Mouse (Mus musculus) MEL (cell line): ENCODE data around the gene Ttc32. TPM values are rescaled to one million over a fixed set of nuclear protein-coding genes. Genes with fewer than 3 reads are reported as not detected.

Experiments used
- DNase-seq: peaks from one replicate; pipeline ENCODE4 v3.0.0; 2011; ENCODE audit warnings: low read depth, low spot score
- H3K27ac ChIP-seq: 2 replicates; pipeline ENCODE4 v1.5.1; 2012; ENCODE audit warnings: low read depth, mild to moderate bottlenecking, control low read depth, low read length, moderate library complexity; ENCODE audit not compliant: control insufficient read depth
- H3K27me3 ChIP-seq, 2 experiments: fragments of 150-350 bp in 1 of 2; sonication (generic) in 1 of 2; 2 replicates each; pipeline ENCODE4 v1.6.1; 2012; ENCODE audit warnings: low read length in 2 of 2, mild to moderate bottlenecking in 2 of 2, improper control_type of control experiment in 1 of 2, moderate library complexity in 1 of 2; ENCODE audit not compliant: insufficient read depth in 2 of 2, control insufficient read depth in 1 of 2
- H3K36me3 ChIP-seq, 2 experiments: 2 replicates each; pipeline ENCODE4 v1.6.1; 2012 to 2014; ENCODE audit warnings: low read length in 2 of 2, improper control_type of control experiment in 1 of 2, inconsistent platforms in 1 of 2, mild to moderate bottlenecking in 1 of 2; ENCODE audit not compliant: insufficient read depth in 2 of 2, control insufficient read depth in 1 of 2
- H3K4me1 ChIP-seq, 2 experiments: fragments of 150-350 bp in 1 of 2; sonication (generic) in 1 of 2; 2 replicates each; pipeline ENCODE4 v1.6.1; 2012; ENCODE audit warnings: low read length in 2 of 2, improper control_type of control experiment in 1 of 2, mild to moderate bottlenecking in 1 of 2; ENCODE audit not compliant: insufficient read depth in 2 of 2, control insufficient read depth in 1 of 2
- H3K4me3 ChIP-seq, 2 experiments: fragments of 150-350 bp in 1 of 2; sonication (generic) in 1 of 2; 2 replicates each; pipeline ENCODE4 v1.5.1; 2012; ENCODE audit warnings: low read depth in 2 of 2, low read length in 2 of 2, mild to moderate bottlenecking in 2 of 2, moderate library complexity in 2 of 2, control low read depth in 1 of 2, improper control_type of control experiment in 1 of 2; ENCODE audit not compliant: control insufficient read depth in 1 of 2, insufficient read depth in 1 of 2
- H3K79me2 ChIP-seq: 2 replicates; pipeline ENCODE4 v1.6.1; 2012; ENCODE audit warnings: mild to moderate bottlenecking, low read length, moderate library complexity; ENCODE audit not compliant: control insufficient read depth, poor library complexity, insufficient read depth
- H3K9ac ChIP-seq: 2 replicates; pipeline ENCODE4 v1.6.1; 2012; ENCODE audit warnings: low read depth, mild to moderate bottlenecking, control low read depth, low read length, moderate library complexity; ENCODE audit not compliant: control insufficient read depth, poor library complexity, severe bottlenecking
- H3K9me3 ChIP-seq: fragments of 150-350 bp; sonication (generic); replicated peaks from 2 replicates; pipeline ENCODE4 v1.6.1; 2012; ENCODE audit warnings: mild to moderate bottlenecking, low read length, improper control_type of control experiment, moderate library complexity; ENCODE audit not compliant: insufficient read depth
- CHD2 ChIP-seq: IDR thresholded peaks from 2 replicates; pipeline ENCODE4 v1.6.1; 2011; ENCODE audit warnings: low read length, improper control_type of control experiment
- E2F4 ChIP-seq: IDR thresholded peaks from 2 replicates; pipeline ENCODE4 v1.6.1; 2011; ENCODE audit warnings: low read depth, low read length, improper control_type of control experiment, borderline replicate concordance
- GABPA ChIP-seq: IDR thresholded peaks from 2 replicates; pipeline ENCODE4 v1.6.1; 2012; ENCODE audit warnings: low read depth, mild to moderate bottlenecking, inconsistent platforms, low read length, improper control_type of control experiment, moderate library complexity
- HCFC1 ChIP-seq: IDR thresholded peaks from 2 replicates; pipeline ENCODE4 v1.6.1; 2012; ENCODE audit warnings: low read depth, mild to moderate bottlenecking, inconsistent platforms, low read length, improper control_type of control experiment, moderate library complexity
- KAT2A ChIP-seq: conservative IDR thresholded peaks from 2 replicates; pipeline ENCODE4 v1.6.1; 2012; ENCODE audit warnings: low read depth, low read length, improper control_type of control experiment, inconsistent platforms
- MEF2A ChIP-seq: IDR thresholded peaks from 2 replicates; pipeline ENCODE4 v1.6.1; 2014; ENCODE audit warnings: low read depth, mild to moderate bottlenecking, inconsistent platforms, low read length, improper control_type of control experiment; ENCODE audit not compliant: poor library complexity, insufficient replicate concordance, severe bottlenecking; ENCODE audit errors: extremely low read depth
- MXI1 ChIP-seq: IDR thresholded peaks from 2 replicates; pipeline ENCODE4 v1.6.1; 2011; ENCODE audit warnings: mild to moderate bottlenecking, low read depth, low read length, improper control_type of control experiment
- NRF1 ChIP-seq: IDR thresholded peaks from 2 replicates; pipeline ENCODE4 v1.6.1; 2014; ENCODE audit warnings: low read depth, mild to moderate bottlenecking, inconsistent platforms, low read length, improper control_type of control experiment, moderate library complexity; ENCODE audit not compliant: poor library complexity, insufficient read depth, severe bottlenecking
- POLR2A ChIP-seq, 2 experiments: IDR thresholded peaks; 2 replicates each; pipeline ENCODE4 v1.6.1; 2011 to 2012; ENCODE audit warnings: low read length in 2 of 2, mild to moderate bottlenecking in 2 of 2, control low read depth in 1 of 2, improper control_type of control experiment in 1 of 2, low read depth in 1 of 2, moderate library complexity in 1 of 2; ENCODE audit not compliant: control insufficient read depth in 1 of 2, insufficient read depth in 1 of 2, poor library complexity in 1 of 2
- POLR2AphosphoS2 ChIP-seq: IDR thresholded peaks from 2 replicates; pipeline ENCODE4 v1.6.1; 2011; ENCODE audit warnings: low read length, improper control_type of control experiment
- RAD21 ChIP-seq: IDR thresholded peaks from 2 replicates; pipeline ENCODE4 v1.6.1; 2011; ENCODE audit warnings: mild to moderate bottlenecking, low read depth, low read length, improper control_type of control experiment
- UBTF ChIP-seq: IDR thresholded peaks from 2 replicates; pipeline ENCODE4 v1.6.1; 2012; ENCODE audit warnings: low read depth, mild to moderate bottlenecking, inconsistent platforms, low read length, improper control_type of control experiment, moderate library complexity, borderline replicate concordance; ENCODE audit not compliant: insufficient read depth
- USF2 ChIP-seq, 2 experiments: IDR thresholded peaks; 2 replicates each; pipeline ENCODE4 v1.6.1; 2011 to 2012; ENCODE audit warnings: improper control_type of control experiment in 2 of 2, low read length in 2 of 2, borderline replicate concordance in 1 of 2, inconsistent platforms in 1 of 2, low read depth in 1 of 2, mild to moderate bottlenecking in 1 of 2; ENCODE audit not compliant: insufficient read depth in 1 of 2
- ZC3H11A ChIP-seq: IDR thresholded peaks from 2 replicates; pipeline ENCODE4 v1.6.1; 2012; ENCODE audit warnings: low read depth, mild to moderate bottlenecking, inconsistent platforms, low read length, improper control_type of control experiment
- ZKSCAN1 ChIP-seq: IDR thresholded peaks from 2 replicates; pipeline ENCODE4 v1.6.1; 2012; ENCODE audit warnings: low read depth, mild to moderate bottlenecking, inconsistent platforms, low read length, improper control_type of control experiment, moderate library complexity
- ZNF384 ChIP-seq: IDR thresholded peaks from 2 replicates; pipeline ENCODE4 v1.6.1; 2012; ENCODE audit warnings: low read depth, mild to moderate bottlenecking, inconsistent platforms, low read length, improper control_type of control experiment
- polyA plus RNA-seq, 2 experiments: library from polyadenylated mRNA; stranded (reverse) in 1 of 2; unstranded in 1 of 2; fragments of >175 nt in 1 of 2; fragments of >200 nt in 1 of 2; gene quantifications; 2 replicates each; pipeline versions ENCODE4 v1.2.1 to v1.2.4; 2012; ENCODE audit warnings: low replicate concordance in 2 of 2, low read depth in 1 of 2; ENCODE audit not compliant: insufficient read length in 2 of 2, insufficient read depth in 1 of 2, missing spikeins in 1 of 2
- total RNA-seq: library from RNA; depleted of rRNA; stranded (reverse); fragments of 300-350 nt; gene quantifications from 2 replicates; pipeline ENCODE4 v1.2.3, GENCODE M21; 2012

The Ttc32 gene
- total and polyA plus RNA-seq, 3 experiments = 7.3 to 7.4 TPM; not detected in 1

GRCm38 (mm10) chr12:9046674-9047073, 16.9 kb downstream of the Ttc32 start:
- DNase-seq = no peak
- Histone ChIP-seq H3K9me3 (no peaks in the 10 kb centered on the region), H3K9ac (no peak overlapping the region), H3K27ac (no peak overlapping the region), H3K79me2 (no peaks in the 10 kb centered on the region)
- TF ChIP-seq ZKSCAN1 = no peak
- no peak for TF ChIP-seq NRF1
- TF ChIP-seq E2F4 = no peak
- no peak for TF ChIP-seq GABPA
- TF ChIP-seq ZC3H11A = no peak
- no peak for TF ChIP-seq KAT2A
- no peak for TF ChIP-seq RAD21
- no peak for TF ChIP-seq MEF2A
- TF ChIP-seq HCFC1 = no peak
- no peak for TF ChIP-seq ZNF384
- no peak for TF ChIP-seq MXI1
- TF ChIP-seq POLR2A (IDR thresholded peaks at IDR 0.05; ENCODE audit: control insufficient read depth in 1 of 2, insufficient read depth in 1 of 2, low read depth in 1 of 2, low read length in 2 of 2, poor library complexity in 1 of 2) = no peak
- no peak for TF ChIP-seq CHD2
- no peak for TF ChIP-seq POLR2AphosphoS2
- no peak for TF ChIP-seq UBTF
- TF ChIP-seq, all 39 proteins: peak for 0
- no peaks in the 10 kb centered on the region for H3K36me3 ChIP-seq
- H3K27me3 ChIP-seq = no peaks in the 10 kb centered on the region
- no peak overlapping the region for H3K4me3 ChIP-seq
- no peaks in the 10 kb centered on the region for H3K4me1 ChIP-seq

- Histone ChIP-seq H3K4me1 (no peaks in the 10 kb centered on the region), H3K27ac (no peak overlapping the region), H3K9me3 (no peaks in the 10 kb centered on the region), H3K4me3 (no peak overlapping the region), H3K79me2 (no peaks in the 10 kb centered on the region), H3K9ac (no peak overlapping the region), H3K27me3 (no peaks in the 10 kb centered on the region), H3K36me3 (no peaks in the 10 kb centered on the region)
- no peak for DNase-seq
- no peak for TF ChIP-seq USF2 (IDR thresholded peaks at IDR 0.05; ENCODE audit: borderline replicate concordance in 1 of 2, insufficient read depth in 1 of 2, low read depth in 1 of 2, low read length in 2 of 2)
Observed at GRCm38 (mm10) chr12:9048090-9048489, 18.3 kb downstream of the Ttc32 start.
